Mouse (Mus musculus): ENCODE measurements around the gene Wfdc3.

DNA sequence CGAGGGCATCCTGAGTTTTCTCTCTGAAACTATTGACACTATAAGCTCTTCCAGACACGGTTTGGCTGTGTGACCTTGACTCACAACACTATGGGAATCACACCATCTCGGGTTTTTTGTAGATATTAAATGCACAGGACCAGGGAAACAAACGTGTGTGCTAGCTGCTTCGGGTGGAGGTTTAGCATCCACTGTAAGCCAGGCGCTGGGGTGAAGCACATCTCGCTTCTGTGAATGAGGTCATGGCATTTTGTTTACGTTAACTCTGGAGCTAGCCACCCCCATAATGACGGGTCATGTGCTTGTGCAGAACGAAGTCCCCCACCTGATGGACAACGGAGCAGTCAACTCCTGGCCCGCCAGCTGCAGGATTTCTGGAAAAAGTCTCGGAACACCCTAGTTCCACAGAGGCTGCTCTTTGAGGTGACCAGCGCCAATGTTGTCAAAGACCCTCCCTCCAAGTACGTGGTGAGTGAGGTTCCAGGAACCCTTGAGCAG is 40.7 kb upstream of the Wfdc3 start:
- no peak for TF ChIP-seq POLR2A (IDR thresholded peaks at IDR 0.05; ENCODE audit: insufficient read length, low read depth)
- no peak for TF ChIP-seq USF1 (IDR thresholded peaks at IDR 0.05; ENCODE audit: low read depth)
